Mouse (Mus musculus) E14TG2a.4 (cell line): Measurements from ENCODE around the gene Arl15.

Experiments
- H3K27me3 ChIP-seq: 2 replicates; pipeline ENCODE4 v1.6.1; 2014; ENCODE audit warnings: low read length, control low read depth; ENCODE audit not compliant: insufficient read depth
- H3K36me3 ChIP-seq: 2 replicates; pipeline ENCODE4 v1.6.1; 2014; ENCODE audit warnings: low read length, control low read depth; ENCODE audit not compliant: insufficient read depth
- H3K4me1 ChIP-seq: replicated peaks from 2 replicates; pipeline ENCODE4 v1.6.1; 2014; ENCODE audit warnings: low read depth, low read length, control low read depth
- H3K4me3 ChIP-seq: replicated peaks from 2 replicates; pipeline ENCODE4 v1.5.1; 2014; ENCODE audit warnings: mild to moderate bottlenecking, low read length
- H3K9me3 ChIP-seq: 2 replicates; pipeline ENCODE4 v1.6.1; 2014; ENCODE audit warnings: low read length, control low read depth
- CTCF ChIP-seq: conservative IDR thresholded peaks from 2 replicates; pipeline ENCODE4 v1.5.1; 2014; ENCODE audit warnings: low read length
- NANOG ChIP-seq: IDR thresholded peaks from 2 replicates; pipeline ENCODE4 v1.6.1; 2014; ENCODE audit warnings: borderline replicate concordance, low read length, mixed read lengths
- POU5F1 ChIP-seq: IDR thresholded peaks from 2 replicates; pipeline ENCODE4 v1.6.1; 2014; ENCODE audit warnings: low read length, borderline replicate concordance

Gene Arl15

GRCm38 (mm10) chr13:113835921-113836320, 41.6 kb downstream of the Arl15 start:
- TF ChIP-seq POU5F1 (no peak), CTCF (no peak), NANOG (no peak)

GRCm38 (mm10) chr13:113838601-113839576, 44.6 kb downstream of the Arl15 start:
- Histone ChIP-seq H3K4me1 (peaks cover 13% of the 10 kb centered on the region), H3K27me3 (no peaks in the 10 kb centered on the region), H3K4me3 (no peak overlapping the region), H3K36me3 (peaks cover 76% of the 10 kb centered on the region), H3K9me3 (peaks cover 77% of the 10 kb centered on the region)
- TF ChIP-seq POU5F1, result no peak
- peak; percentile 43; the same call in 1 of the 2 replicates for TF ChIP-seq NANOG

More at GRCm38 (mm10) chr13:113835921-113836320, 41.6 kb downstream of the Arl15 start:
- no peaks in the 10 kb centered on the region for H3K27me3 ChIP-seq
- peaks cover 22% of the 10 kb centered on the region for H3K4me1 ChIP-seq
- H3K36me3 ChIP-seq, result peaks cover 52% of the 10 kb centered on the region
- no peak overlapping the region for H3K4me3 ChIP-seq
- peaks cover 47% of the 10 kb centered on the region for H3K9me3 ChIP-seq

GRCm38 (mm10) chr13:113840421-113840820, 46.1 kb downstream of the Arl15 start:
- Histone ChIP-seq H3K36me3 (peaks cover 91% of the 10 kb centered on the region), H3K4me3 (no peak overlapping the region), H3K4me1 (peaks cover 8% of the 10 kb centered on the region), H3K27me3 (no peaks in the 10 kb centered on the region), H3K9me3 (peaks cover 92% of the 10 kb centered on the region)
- TF ChIP-seq NANOG (no peak), CTCF (no peak), POU5F1 (no peak)

- Histone ChIP-seq H3K36me3 (peaks cover 94% of the 10 kb centered on the region), H3K4me3 (peak overlapping the region; percentile 18; the same call in 1 of the 2 replicates), H3K4me1 (peaks cover 18% of the 10 kb centered on the region), H3K27me3 (no peaks in the 10 kb centered on the region), H3K9me3 (peaks cover 95% of the 10 kb centered on the region)
- TF ChIP-seq NANOG (no peak), POU5F1 (no peak), CTCF (no peak)
Observed at GRCm38 (mm10) chr13:113842411-113843309, 48.4 kb downstream of the Arl15 start.

- H3K4me1 ChIP-seq, result peaks cover 18% of the 10 kb centered on the region
- TF ChIP-seq CTCF (no peak), POU5F1 (no peak), NANOG (no peak)
Observed at GRCm38 (mm10) chr13:113843310-113843649, 49.0 kb downstream of the Arl15 start.

GRCm38 (mm10) chr13:113843901-113844300, 49.6 kb downstream of the Arl15 start:
- Histone ChIP-seq H3K4me1 (peaks cover 19% of the 10 kb centered on the region), H3K36me3 (peaks cover 89% of the 10 kb centered on the region)
- TF ChIP-seq POU5F1 (no peak), CTCF (no peak), NANOG (no peak)

More at GRCm38 (mm10) chr13:113843310-113843649, 49.0 kb downstream of the Arl15 start:
- Histone ChIP-seq H3K4me3 (peak overlapping the region; percentile 18; the same call in 1 of the 2 replicates), H3K9me3 (peaks cover 94% of the 10 kb centered on the region), H3K36me3 (peaks cover 94% of the 10 kb centered on the region), H3K27me3 (no peaks in the 10 kb centered on the region)

GRCm38 (mm10) chr13:113844717-113845116, 50.4 kb downstream of the Arl15 start:
- Histone ChIP-seq H3K9me3 (peaks cover 89% of the 10 kb centered on the region), H3K4me3 (no peak overlapping the region), H3K27me3 (no peaks in the 10 kb centered on the region), H3K4me1 (peaks cover 27% of the 10 kb centered on the region), H3K36me3 (peaks cover 89% of the 10 kb centered on the region)
- TF ChIP-seq POU5F1, result no peak
- TF ChIP-seq CTCF, result no peak
- TF ChIP-seq NANOG, result no peak

More at GRCm38 (mm10) chr13:113843901-113844300, 49.6 kb downstream of the Arl15 start:
- Histone ChIP-seq H3K9me3 (peaks cover 89% of the 10 kb centered on the region), H3K27me3 (no peaks in the 10 kb centered on the region), H3K4me3 (0 out of 2 replicates have a peak overlapping the region, but pooled peaks have one; percentile 18)

- Histone ChIP-seq H3K4me1 (peaks cover 32% of the 10 kb centered on the region), H3K9me3 (peaks cover 84% of the 10 kb centered on the region), H3K27me3 (no peaks in the 10 kb centered on the region), H3K36me3 (peaks cover 89% of the 10 kb centered on the region), H3K4me3 (no peak overlapping the region)
- TF ChIP-seq CTCF (no peak), NANOG (no peak), POU5F1 (no peak)
Observed at GRCm38 (mm10) chr13:113845229-113845628, 50.9 kb downstream of the Arl15 start.
